Mouse (Mus musculus) monocyte, adult 59 days (primary cell): ENCODE measurements around the gene Snrnp200. TPM values are rescaled to one million over a fixed set of nuclear protein-coding genes. Genes with fewer than 3 reads are reported as not detected.

Source experiments
- total RNA-seq, 2 experiments: library from RNA; stranded (reverse); gene quantifications; one replicate each; pipeline ENCODE4 v1.2.4; 2023

Gene Snrnp200
- total RNA-seq, result 10 to 100 TPM; 95.6 to 97.0 TPM

DNA sequence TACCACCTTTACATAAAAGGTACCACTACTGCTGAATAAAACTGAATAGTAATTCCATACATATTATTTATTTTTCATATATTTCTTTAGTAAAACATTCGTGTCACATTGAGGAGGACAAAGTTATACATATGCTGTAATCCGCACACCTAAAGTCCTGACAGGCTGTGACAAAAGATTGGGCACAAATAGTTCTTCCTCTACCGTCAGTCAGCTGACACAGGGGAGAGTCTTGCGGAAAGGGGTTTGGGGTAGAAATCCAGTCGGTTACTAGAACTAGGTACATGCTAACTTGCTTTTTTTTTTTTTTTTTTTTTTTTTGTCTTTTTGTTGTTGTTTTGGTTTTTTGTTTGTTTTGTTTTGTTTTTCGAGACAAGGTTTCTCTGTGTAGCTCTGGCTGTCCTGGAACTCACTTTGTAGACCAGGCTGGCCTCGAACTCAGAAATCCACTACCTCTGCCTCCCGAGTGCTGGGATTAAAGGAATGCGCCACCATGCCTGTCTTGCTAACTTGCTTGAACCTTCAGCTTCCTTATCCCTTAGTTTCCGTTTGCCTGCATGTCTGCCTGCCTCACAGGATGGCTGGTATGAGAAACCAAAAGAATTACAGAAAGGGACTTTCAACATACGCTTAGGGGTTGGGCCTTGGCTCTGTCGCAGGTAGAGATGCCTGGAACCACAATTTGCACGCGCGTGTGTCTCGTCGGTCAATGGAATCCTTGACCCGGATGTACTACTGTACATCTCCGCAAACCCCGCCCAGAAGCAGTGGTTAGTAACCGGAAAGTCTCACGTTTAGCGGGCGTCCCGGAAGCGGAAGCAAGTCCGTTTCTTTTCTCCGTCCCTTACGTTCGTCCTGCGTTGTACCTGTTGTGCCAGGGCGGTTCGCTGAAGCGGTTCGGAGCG is at the start of gene Snrnp200, which contains the start of gene 1810024B03Rik:
Gene Snrnp200, plus strand, starts transcription at position 840 of the 905 bp plus-strand sequence.
Gene 1810024B03Rik, minus strand, starts transcription at position 734 of the 905 bp plus-strand sequence.

DNA sequence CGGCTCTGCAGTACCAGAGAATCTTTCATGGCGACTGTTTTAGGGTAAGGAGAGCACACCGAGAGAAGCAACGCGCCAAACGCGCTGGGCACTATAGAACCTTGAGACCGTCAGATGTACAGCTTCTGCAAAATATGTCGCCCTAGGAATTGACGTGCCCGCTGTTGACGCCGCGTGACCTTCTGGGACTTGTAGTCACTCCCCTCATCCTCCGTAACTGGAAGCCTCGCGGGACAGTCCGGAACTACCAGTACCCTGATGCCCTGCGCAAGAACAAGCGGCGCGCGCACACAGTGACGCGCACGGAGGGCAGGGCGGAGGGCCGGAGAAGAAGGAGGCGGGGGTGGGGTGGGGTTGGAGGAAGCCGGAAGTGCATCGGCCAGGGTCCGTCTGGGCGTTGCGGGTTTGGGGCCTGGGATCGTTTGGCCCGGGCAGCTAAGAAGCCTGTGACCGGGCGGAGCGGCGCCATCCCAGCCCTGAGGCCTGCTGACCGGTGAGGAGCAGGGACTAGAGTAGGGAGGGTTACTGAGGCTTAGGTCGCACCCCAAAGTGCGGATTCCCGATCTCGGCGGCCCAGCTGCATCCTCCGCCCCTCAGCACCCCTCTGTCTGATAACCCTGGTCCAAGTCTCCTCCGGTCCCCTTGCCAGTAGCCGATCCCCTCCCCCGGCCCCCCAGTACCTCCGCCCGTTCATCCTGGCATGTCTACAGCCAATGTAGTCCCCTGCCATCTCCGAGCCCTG is 39.6 kb downstream of the Snrnp200 start, which contains the start of the genes Ciao1 and Tmem127:
Gene Ciao1, minus strand, starts transcription at position 225 of the 742 bp plus-strand sequence.
Gene Tmem127, plus strand, starts transcription at position 317 of the 742 bp plus-strand sequence.

DNA sequence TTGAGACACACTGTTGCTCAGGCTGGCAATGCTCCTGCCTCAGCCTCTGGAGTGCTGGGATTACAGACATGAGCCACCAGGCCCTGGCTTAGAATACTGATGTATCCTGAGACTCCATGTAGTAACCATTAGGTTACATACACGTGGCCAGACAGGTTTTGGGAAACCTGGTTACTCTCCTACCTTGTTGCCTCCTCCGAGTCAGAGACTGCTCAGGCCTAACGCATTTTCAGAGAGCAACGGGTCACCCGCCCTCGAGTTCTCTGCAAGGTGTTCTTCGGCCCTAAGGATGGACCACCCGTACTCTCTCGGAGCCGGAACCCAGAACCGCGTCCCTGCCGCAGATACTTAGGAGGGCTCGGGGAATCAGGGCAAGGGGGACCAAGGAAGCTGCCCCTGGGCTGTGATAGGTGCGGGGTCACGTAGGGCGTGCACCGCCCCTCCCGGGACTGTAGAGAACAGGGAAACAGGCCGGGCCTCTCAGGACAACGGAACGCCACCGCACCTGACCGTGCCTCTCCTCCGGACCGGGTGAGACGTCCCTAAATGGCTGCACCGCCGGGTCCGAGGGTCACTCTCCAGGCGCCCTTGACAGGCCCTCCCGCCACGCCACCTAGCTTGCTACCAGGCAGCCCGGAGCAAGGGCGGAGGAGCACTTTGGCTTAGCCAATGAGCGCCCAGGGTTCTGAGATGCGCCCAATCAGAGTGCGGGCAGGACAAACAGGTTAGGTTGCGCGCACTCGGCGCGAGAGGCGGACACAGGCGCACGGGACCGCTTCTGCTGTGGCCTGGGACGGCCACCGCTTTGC is 61.5 kb downstream of the Snrnp200 start, which contains the start of gene Stard7:
Gene Stard7, plus strand, starts transcription at position 728 of the 809 bp plus-strand sequence.

Other genes with a start within 250 kb of the Snrnp200 start
- gene Ap4e1, start 199.7 kb upstream of the Snrnp200 start, total RNA-seq, result 10 to 100 TPM; 15.4 to 18.8 TPM
- 100 to 1,000 TPM in 1 of 2 experiments, 10 to 100 TPM in 1; 76.1 to 102 TPM for gene Blvra, start 137.7 kb upstream of the Snrnp200 start, total RNA-seq
- gene Ncaph, start 74.4 kb upstream of the Snrnp200 start, total RNA-seq, result 1 to 10 TPM; 3.6 to 4.6 TPM
- 10 to 100 TPM; 38.5 to 39.2 TPM for gene Itpripl1, start 64.9 kb upstream of the Snrnp200 start, total RNA-seq
- gene 1810024B03Rik, start 106 bp upstream of the Snrnp200 start, total RNA-seq, result under 1 TPM; 0.58 to 0.86 TPM
- 10 to 100 TPM; 36.1 to 37.2 TPM for gene Ciao1, start 39.4 kb downstream of the Snrnp200 start, total RNA-seq
- 10 to 100 TPM; 58.5 to 60.8 TPM for gene Tmem127, start 39.5 kb downstream of the Snrnp200 start, total RNA-seq
- 10 to 100 TPM; 44.1 to 44.3 TPM for gene Stard7, start 61.8 kb downstream of the Snrnp200 start, total RNA-seq
- 100 to 1,000 TPM; 333 to 386 TPM for gene Dusp2, start 127.8 kb downstream of the Snrnp200 start, total RNA-seq
- gene Astl, start 130.3 kb downstream of the Snrnp200 start, total RNA-seq, result under 1 TPM; 0.64 to 0.79 TPM
- under 1 TPM; 0.13 to 0.21 TPM for gene Adra2b, start 154.8 kb downstream of the Snrnp200 start, total RNA-seq
- under 1 TPM in 1 of 2 experiments, not detected in 1; 0.18 TPM for gene Gpat2, start 216.8 kb downstream of the Snrnp200 start, total RNA-seq
- 10 to 100 TPM in 1 of 2 experiments, 1 to 10 TPM in 1; 9.4 to 11.1 TPM for gene Fahd2a, start 236.2 kb downstream of the Snrnp200 start, total RNA-seq